Mouse (Mus musculus) CD4-positive, CD25-positive, alpha-beta regulatory T cell, adult 9 weeks (primary cell): ENCODE data around the gene Bdkrb1. TPM values are rescaled to one million over a fixed set of nuclear protein-coding genes. Genes with fewer than 3 reads are reported as not detected.

Experiments
- polyA plus RNA-seq: library from polyadenylated mRNA; unstranded; fragments of 100-300 nt; shearing (Covaris generic); gene quantifications from one replicate; pipeline ENCODE4 v1.2.1, GENCODE M21; 2017

The Bdkrb1 gene
- 0.41 TPM for polyA plus RNA-seq

DNA sequence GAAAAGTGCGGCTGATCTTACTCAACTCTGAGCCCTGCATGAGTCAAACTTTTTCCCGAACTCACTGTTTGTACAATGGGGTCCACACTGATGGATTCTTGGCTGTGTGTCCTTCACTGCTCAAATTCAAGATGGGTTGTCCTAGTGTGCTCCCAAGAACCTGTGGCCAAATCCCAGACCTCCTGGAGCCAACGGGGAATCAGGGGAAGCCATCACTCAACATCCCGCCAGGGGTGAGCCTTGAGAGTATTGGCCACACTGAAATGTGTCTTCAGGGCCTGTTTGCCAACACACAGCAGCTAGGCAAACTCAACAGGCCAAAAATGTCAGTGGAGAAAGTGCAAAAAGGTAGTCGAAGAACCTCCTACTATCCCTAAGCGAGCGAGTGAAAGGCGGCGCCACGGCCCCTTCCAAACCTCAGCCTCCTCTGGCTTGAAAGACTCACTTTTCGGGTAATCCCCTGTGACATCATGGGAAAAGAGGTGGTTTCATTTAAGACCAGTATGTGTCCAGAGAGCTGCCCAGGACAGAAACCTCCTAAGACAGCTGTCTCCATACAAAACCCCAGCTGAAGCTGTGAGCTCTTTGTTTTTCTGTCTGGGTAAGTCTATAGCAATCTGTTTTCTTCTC is at the start of gene Bdkrb1:
TSS of gene Bdkrb1 (plus strand) at position 505 of the 630 bp plus-strand sequence.

DNA sequence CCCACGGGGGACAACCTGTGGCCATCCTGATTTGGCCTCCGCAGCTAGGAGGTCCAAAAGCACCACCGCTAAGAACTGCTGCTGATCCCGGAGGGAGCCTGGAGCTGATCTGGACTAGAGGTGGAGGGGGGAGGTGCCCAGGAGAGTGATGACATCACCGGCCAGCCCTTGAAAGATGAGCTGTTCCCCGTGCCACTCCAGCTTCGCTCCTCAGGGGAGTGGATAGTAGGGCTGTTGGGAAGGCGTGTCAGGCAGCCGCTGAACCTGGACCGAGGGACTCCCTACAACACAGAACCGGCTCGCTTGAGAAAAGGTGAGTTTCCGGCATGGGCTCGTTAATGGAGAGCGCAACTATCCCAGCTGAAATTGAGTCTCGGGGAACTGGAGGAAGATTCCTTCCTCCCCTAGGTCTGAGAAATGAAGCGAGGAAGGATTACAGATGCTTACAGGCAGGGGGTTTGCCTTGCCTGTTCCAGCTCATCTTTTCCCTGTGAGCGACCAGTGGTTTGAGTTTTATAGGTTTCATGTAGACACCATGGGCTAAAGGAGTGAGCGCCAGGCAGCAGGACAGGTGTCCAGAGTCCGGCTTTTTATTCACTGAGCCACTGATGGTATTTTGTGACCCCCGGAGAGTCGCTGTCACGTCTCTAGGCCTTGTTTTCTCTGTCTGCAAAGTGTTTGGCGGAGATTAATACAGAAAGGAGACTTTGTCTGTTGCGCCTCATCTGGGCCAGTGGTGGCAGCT is 39.8 kb upstream of the Bdkrb1 start, which contains the start of gene Bdkrb2:
TSS of gene Bdkrb2 (plus strand) at position 291 of the 745 bp plus-strand sequence.

Other genes starting within 250 kb of the Bdkrb1 start
- 0.53 TPM for gene D430019H16Rik, start 149.2 kb upstream of the Bdkrb1 start, polyA plus RNA-seq
- not detected for gene Bdkrb2, start 39.9 kb upstream of the Bdkrb1 start, polyA plus RNA-seq
- gene Gskip, start 81.7 kb downstream of the Bdkrb1 start, polyA plus RNA-seq: 44.8 TPM
- gene Atg2b, start 82.1 kb downstream of the Bdkrb1 start, polyA plus RNA-seq: 6.5 TPM
- gene Ak7, start 102.9 kb downstream of the Bdkrb1 start, polyA plus RNA-seq: 0.66 TPM
- 294 TPM for gene Papola, start 181.6 kb downstream of the Bdkrb1 start, polyA plus RNA-seq